In the genomic region with DNA sequence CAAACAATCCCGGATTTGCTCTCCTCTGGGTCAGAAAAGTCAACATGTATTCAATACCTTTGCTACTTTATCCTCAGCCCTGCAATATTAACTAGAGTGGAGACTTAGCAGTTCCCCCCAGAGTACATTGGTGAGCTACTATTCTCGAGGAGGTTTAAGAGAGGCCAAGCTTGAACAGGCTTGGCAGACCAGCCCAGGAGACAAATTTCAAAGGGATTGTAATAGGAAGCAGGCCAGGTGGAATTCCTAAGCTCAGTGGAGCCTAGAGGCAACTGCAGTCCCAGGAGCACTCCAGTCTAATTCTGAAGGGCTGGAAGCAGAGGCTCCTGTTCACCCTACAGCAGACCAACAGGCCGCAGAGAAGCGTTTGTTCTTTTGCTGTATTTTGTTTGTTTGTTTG, we compare ENCODE assay signal across 12 mouse cellular contexts. TPM values are rescaled to one million over a fixed set of nuclear protein-coding genes. Genes with fewer than 3 reads are reported as not detected.
DNase-seq lines count a peak whose midpoint lies in the region; ATAC-seq and TF ChIP-seq lines count a peak whose summit lies in the region.
"Had no signal": no experiment of that assay in that cellular context is flagged by ENCODE, and none has a peak within 500 bp of the region (broad histone marks: within the 10 kb centered on the region; RNA-seq: fewer than 3 reads in every experiment).

No protein-coding gene starts in this region.

- H3K4me3 ChIP-seq in layer of hippocampus, adult 2 months, result no peak overlapping the region
- no peak overlapping the region for H3K4me3 ChIP-seq in forebrain, embryonic 15.5 days
- peak overlapping the region; percentile 87 for H3K4me3 ChIP-seq in midbrain, postnatal 0 days (ENCODE audit: low read depth, low read length)
- H3K4me3 ChIP-seq: myocyte had no signal

- ATAC-seq in forebrain, embryonic 15.5 days (replicated peaks), result no peak
- ATAC-seq in midbrain, postnatal 0 days (ENCODE audit: low FRiP score), result no peak
- no peak for ATAC-seq in granulocyte monocyte progenitor cell, adult 5-6 weeks (replicated peaks; ENCODE audit: poor library complexity, severe bottlenecking)

- H3K27me3 ChIP-seq in forebrain, embryonic 15.5 days, result no peaks in the 10 kb centered on the region
- H3K27me3 ChIP-seq in midbrain, postnatal 0 days (ENCODE audit: insufficient read depth, low read length), result no peaks in the 10 kb centered on the region

- intact Hi-C loops in heart, postnatal 25 days (cut with DNase I), result no loop called here

- WGBS in forebrain, embryonic 15.5 days, result 43% methylated on average over 4 of the region's 4 CpGs
- WGBS in midbrain, postnatal 0 days, result 47% methylated on average over 4 of the region's 4 CpGs

- H3K27ac ChIP-seq in layer of hippocampus, adult 2 months, result peak overlapping the region; percentile 93; the same call in 1 of the 2 replicates
- no peak overlapping the region for H3K27ac ChIP-seq in forebrain, embryonic 15.5 days (replicated peaks)
- H3K27ac ChIP-seq in midbrain, postnatal 0 days (ENCODE audit: low read depth, low read length), result no peak overlapping the region
- H3K27ac ChIP-seq: embryonic facial prominence, embryonic 15.5 days had no signal

- no peaks in the 10 kb centered on the region for H3K36me3 ChIP-seq in forebrain, embryonic 15.5 days
- no peaks in the 10 kb centered on the region for H3K36me3 ChIP-seq in midbrain, postnatal 0 days (ENCODE audit: insufficient read depth, low read length)
- H3K36me3 ChIP-seq: embryonic facial prominence, embryonic 15.5 days had no signal

- H3K9me3 ChIP-seq in forebrain, embryonic 15.5 days, result no peaks in the 10 kb centered on the region
- no peaks in the 10 kb centered on the region for H3K9me3 ChIP-seq in midbrain, postnatal 0 days (ENCODE audit: low read length)
- H3K9me3 ChIP-seq: embryonic facial prominence, embryonic 15.5 days had no signal

- H3K4me2 ChIP-seq in forebrain, embryonic 15.5 days (replicated peaks), result peak overlapping the region; percentile 53; the same call in 1 of the 2 replicates
- peak overlapping the region; percentile 52 for H3K4me2 ChIP-seq in midbrain, postnatal 0 days (ENCODE audit: low read depth, low read length, poor library complexity, severe bottlenecking)

- DNase-seq in layer of hippocampus, adult 2 months (ENCODE audit: low spot score in 2 of 2), result no peak
- no peak for DNase-seq in layer of hippocampus, postnatal 14 days (ENCODE audit: low spot score in 2 of 2)
- peak; percentile 78 for DNase-seq in cerebellum, adult 9-10 months
- no peak for DNase-seq in midbrain, postnatal 0 days (ENCODE audit: low spot score)
- no peak for DNase-seq in heart, postnatal 25 days (ENCODE audit: low spot score)
- DNase-seq: heart, adult 11 months; heart, postnatal 4 days; lung, postnatal 14 days had no signal

- H3K4me1 ChIP-seq in forebrain, embryonic 15.5 days, result peaks cover 27% of the 10 kb centered on the region
- H3K4me1 ChIP-seq in midbrain, postnatal 0 days (ENCODE audit: insufficient read depth, low read length), result peaks cover 12% of the 10 kb centered on the region; the same call in 1 of the 2 replicates

- TF ChIP-seq CTCF in layer of hippocampus, adult 2 months (conservative IDR thresholded peaks at IDR 0.05), result peak; percentile 22
- TF ChIP-seq CTCF in midbrain, postnatal 0 days (IDR thresholded peaks at IDR 0.05), result no peak

- H3K9ac ChIP-seq in forebrain, embryonic 15.5 days (replicated peaks), result no peak overlapping the region
- H3K9ac ChIP-seq in midbrain, postnatal 0 days (replicated peaks; ENCODE audit: low read length, poor library complexity, severe bottlenecking), result no peak overlapping the region
- H3K9ac ChIP-seq: embryonic facial prominence, embryonic 15.5 days had no signal

RNA-seq across cellular contexts. Expression of a gene that starts 1.1 kb away (rescaled TPM):
- 100 to 1,000 TPM; 101 to 112 TPM for total RNA-seq in layer of hippocampus, adult 2 months (2021)
- total RNA-seq in layer of hippocampus, postnatal 14 days (2021), result 10 to 100 TPM; 94.1 to 97.6 TPM
- polyA plus RNA-seq in forebrain, embryonic 15.5 days (2015; fragmentation: Nextera tagmentation; extraction: Ambion mirVana), result 32.7 and 34.0 TPM in 2 replicates
- 145 and 151 TPM in 2 replicates for total RNA-seq in midbrain, postnatal 0 days (2014; rRNA removed)
- 25.6 and 28.7 TPM in 2 replicates for polyA plus RNA-seq in midbrain, postnatal 0 days (2015; fragmentation: Nextera tagmentation; extraction: Ambion mirVana)
- under 1 TPM; 0.44 to 0.45 TPM for total RNA-seq in heart, postnatal 25 days (2021)
- not detected in 2 replicates for total RNA-seq in granulocyte monocyte progenitor cell, adult 5-6 weeks (2014; fragmentation: Nextera tagmentation)
- total RNA-seq in granulocyte monocyte progenitor cell, adult 5-6 weeks (2017), result not detected in 2 replicates

Comparison
In these comparisons a context has a peak if more than half of its experiments do, and no peak if none do; other contexts are left out.
1. RNA of a gene that starts 1.1 kb away (total RNA-seq): 145 to 151 TPM in midbrain, postnatal 0 days, 101 to 112 TPM in layer of hippocampus, adult 2 months and 94.1 to 97.6 TPM in layer of hippocampus, postnatal 14 days; 0.44 to 0.45 TPM in heart, postnatal 25 days and not detected in granulocyte monocyte progenitor cell, adult 5-6 weeks; every median in the first group is over 10 times any median in the second.